Mouse (Mus musculus): ENCODE measurements around the gene Ptprg.
"Not testable (repeated sequence)": the region's sequence is repeated elsewhere in the genome, so short reads cannot be mapped to it uniquely, and the experiment has no call there.

- not testable (repeated sequence) for TF ChIP-seq CTCF (IDR thresholded peaks at IDR 0.05; ENCODE audit: borderline replicate concordance, insufficient read depth, low read depth, low read length); POLR2A (IDR thresholded peaks at IDR 0.05; ENCODE audit: borderline replicate concordance, insufficient read depth, low read length)
Measured at GRCm38 (mm10) chr14:12061313-12061712, 508.0 kb downstream of the Ptprg start.

All from cerebellum, adult 2 months (tissue).